Mouse (Mus musculus): ENCODE data around the gene Pbx4. TPM values are rescaled to one million over a fixed set of nuclear protein-coding genes. Genes with fewer than 3 reads are reported as not detected.

The Pbx4 gene
- polyA plus RNA-seq, 1 experiment from 2014 or later = 10.1 TPM

GRCm38 (mm10) chr8:69890813-69891241, 58.5 kb downstream of the Pbx4 start:
- H3K9ac ChIP-seq = no peak overlapping the region
- no peak overlapping the region for H3K4me3 ChIP-seq
- H3K27ac ChIP-seq = no peak overlapping the region
- no peaks in the 10 kb centered on the region for H3K9me3 ChIP-seq
- no peak for ATAC-seq (ENCODE audit: borderline replicate concordance, extremely low read depth, low FRiP score, low TSS enrichment)
- 39% methylated on average over 19 of the region's 19 CpGs for WGBS
- H3K36me3 ChIP-seq = 0 out of 2 replicates have a peak, but pooled peaks cover 5% of the 10 kb centered on the region
- H3K27me3 ChIP-seq = peaks cover 54% of the 10 kb centered on the region
- H3K4me1 ChIP-seq = peaks cover 37% of the 10 kb centered on the region
- no peak overlapping the region for H3K4me2 ChIP-seq

DNA sequence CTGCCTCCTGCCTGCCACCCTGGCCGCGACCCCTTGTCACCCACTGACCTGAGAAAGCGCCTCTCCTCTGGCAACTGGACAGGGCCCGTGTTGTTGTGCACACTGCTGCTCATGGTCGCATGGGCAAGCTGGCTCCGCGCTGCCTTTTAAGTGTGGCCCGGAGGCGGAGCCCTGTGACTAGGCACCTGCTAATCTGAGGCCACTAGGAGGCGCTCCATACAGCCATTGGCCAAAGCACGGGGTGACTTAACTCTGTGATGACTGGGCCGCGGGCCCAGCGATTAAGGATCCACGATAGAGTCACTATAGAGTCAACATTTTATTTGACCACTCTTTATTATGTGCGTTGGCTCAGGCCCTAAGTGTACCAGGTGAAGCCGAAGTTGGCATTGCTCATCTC, 61.6 kb downstream of the Pbx4 start:
- H3K36me3 ChIP-seq = 0 out of 2 replicates have a peak, but pooled peaks cover 5% of the 10 kb centered on the region

DNA sequence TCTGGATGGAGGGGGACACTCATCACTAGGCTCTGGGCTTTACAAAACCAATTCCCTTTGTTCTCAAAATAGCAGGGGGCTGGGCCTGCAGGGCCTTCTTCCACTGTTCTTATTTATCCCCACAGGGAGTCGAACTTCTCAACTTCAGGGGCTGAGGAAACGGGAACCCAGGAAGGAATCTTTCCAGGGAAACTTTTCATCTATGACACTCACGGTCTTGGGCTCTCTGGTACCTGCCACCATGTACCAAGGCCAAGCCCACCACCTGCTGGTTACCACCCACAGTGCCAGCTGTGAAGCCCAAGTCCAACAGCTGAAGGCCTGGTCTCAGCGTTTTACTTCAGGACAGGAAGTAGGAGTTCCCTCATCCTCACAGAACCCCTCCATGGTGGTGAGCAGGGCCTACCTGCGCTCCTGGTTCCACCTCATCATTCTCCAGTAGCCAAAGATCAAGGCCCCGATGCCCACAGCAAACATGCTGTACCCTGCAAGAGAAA, 62.6 kb downstream of the Pbx4 start:
- Histone ChIP-seq H3K4me2 (no peak overlapping the region), H3K27me3 (peaks cover 13% of the 10 kb centered on the region), H3K4me1 (peaks cover 14% of the 10 kb centered on the region), H3K36me3 (0 out of 2 replicates have a peak, but pooled peaks cover 5% of the 10 kb centered on the region), H3K9ac (no peak overlapping the region), H3K9me3 (no peaks in the 10 kb centered on the region), H3K27ac (no peak overlapping the region), H3K4me3 (no peak overlapping the region)
- no peak for ATAC-seq (ENCODE audit: borderline replicate concordance, extremely low read depth, low FRiP score, low TSS enrichment)
- WGBS = 68% methylated on average over 6 of the region's 6 CpGs

More for the DNA sequence above, 61.6 kb downstream of the Pbx4 start:
- Histone ChIP-seq H3K27ac (no peak overlapping the region), H3K9ac (no peak overlapping the region), H3K4me3 (no peak overlapping the region), H3K27me3 (peaks cover 23% of the 10 kb centered on the region), H3K9me3 (no peaks in the 10 kb centered on the region), H3K4me2 (no peak overlapping the region), H3K4me1 (peaks cover 22% of the 10 kb centered on the region)
- 0 out of 2 replicates have a peak, but pooled peaks have one; percentile 32 for ATAC-seq (ENCODE audit: borderline replicate concordance, extremely low read depth, low FRiP score, low TSS enrichment)
- 35% methylated on average over 17 of the region's 17 CpGs for WGBS

DNA sequence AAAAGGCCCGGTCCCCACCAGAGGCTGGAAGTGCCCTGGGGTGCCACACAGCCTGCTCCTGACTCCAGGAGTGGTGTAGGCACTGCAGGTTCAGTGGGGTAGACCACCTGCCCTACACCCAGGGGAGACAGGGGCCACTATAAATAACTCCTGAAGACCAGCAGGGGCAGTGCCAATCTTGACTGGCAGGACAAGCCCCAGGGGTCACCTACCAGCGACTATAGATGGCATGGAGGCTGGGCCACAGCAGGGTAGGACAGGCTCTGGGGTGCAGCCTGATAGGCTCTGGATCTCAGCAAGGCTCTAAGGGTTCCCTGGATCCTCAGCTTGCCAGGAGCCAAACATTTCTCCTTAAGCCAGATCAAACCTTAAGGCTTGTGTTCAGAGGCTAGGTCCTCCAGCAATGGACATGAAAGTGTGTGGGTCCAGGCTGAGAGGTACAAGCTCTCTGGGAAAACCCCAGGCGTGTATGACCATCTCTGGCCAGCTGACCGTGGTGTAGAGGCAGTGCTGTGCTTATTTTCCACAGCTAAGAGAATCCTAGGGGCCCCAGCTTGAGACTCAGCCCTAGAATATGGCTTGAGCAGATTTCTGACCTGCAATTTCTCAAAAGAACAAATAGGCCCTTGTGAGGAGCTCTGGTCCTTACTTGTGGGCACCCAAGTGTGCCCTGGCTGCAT, 63.6 kb downstream of the Pbx4 start:
- H3K4me1 ChIP-seq = peaks cover 24% of the 10 kb centered on the region
- no peak overlapping the region for H3K9ac ChIP-seq
- no peak for ATAC-seq (ENCODE audit: borderline replicate concordance, extremely low read depth, low FRiP score, low TSS enrichment)
- no peak overlapping the region for H3K4me2 ChIP-seq
- no peak overlapping the region for H3K27ac ChIP-seq
- no peak overlapping the region for H3K4me3 ChIP-seq
- H3K36me3 ChIP-seq = 0 out of 2 replicates have a peak, but pooled peaks cover 5% of the 10 kb centered on the region
- H3K27me3 ChIP-seq = peaks cover 3% of the 10 kb centered on the region
- 75% methylated on average over 4 of the region's 4 CpGs for WGBS
- no peaks in the 10 kb centered on the region for H3K9me3 ChIP-seq

DNA sequence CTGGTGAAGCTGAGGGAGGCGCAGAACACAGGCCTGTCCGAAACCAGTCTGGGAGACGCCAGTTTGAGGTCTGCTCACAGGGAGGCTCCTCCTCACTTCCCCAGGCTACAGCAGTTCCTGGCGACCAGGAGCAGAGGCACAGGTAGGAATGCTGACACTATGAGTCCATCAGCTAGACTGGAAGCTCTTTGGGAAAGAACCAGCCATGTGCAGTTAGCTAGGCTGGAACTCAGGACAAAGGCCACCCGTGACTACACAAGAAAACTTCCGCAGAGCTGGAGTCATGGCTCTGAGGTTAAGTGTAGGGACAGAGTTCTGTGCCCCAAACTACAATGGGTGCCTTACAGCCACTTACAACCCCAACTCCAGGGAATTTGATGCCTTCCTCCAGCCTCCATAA, 65.6 kb downstream of the Pbx4 start:
- Histone ChIP-seq H3K36me3 (0 out of 2 replicates have a peak, but pooled peaks cover 4% of the 10 kb centered on the region), H3K4me2 (no peak overlapping the region), H3K9ac (no peak overlapping the region), H3K27ac (no peak overlapping the region), H3K4me1 (peaks cover 36% of the 10 kb centered on the region), H3K4me3 (no peak overlapping the region), H3K9me3 (no peaks in the 10 kb centered on the region), H3K27me3 (no peaks in the 10 kb centered on the region)
- 85% methylated on average over 6 of the region's 6 CpGs for WGBS
- no peak for ATAC-seq (ENCODE audit: borderline replicate concordance, extremely low read depth, low FRiP score, low TSS enrichment)

DNA sequence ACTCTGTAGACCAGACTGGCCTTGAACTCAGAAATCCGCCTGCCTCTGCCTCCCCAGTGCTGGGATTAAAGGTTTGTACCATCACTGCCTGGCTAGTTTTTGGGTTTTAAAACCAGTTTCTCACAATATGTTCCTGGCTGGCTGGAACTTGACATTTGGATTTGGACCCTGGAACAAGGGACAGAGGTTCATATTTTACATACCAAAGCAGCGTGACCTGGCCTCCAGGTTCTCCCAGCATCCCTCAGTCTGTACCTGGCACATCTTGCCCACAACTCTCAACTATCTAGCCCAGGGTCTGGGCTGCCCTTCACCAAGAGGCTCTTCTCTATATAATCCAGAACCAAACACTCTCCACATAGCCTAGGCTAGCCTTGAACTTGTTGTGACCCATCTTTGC, 67.6 kb downstream of the Pbx4 start:
- H3K27me3 ChIP-seq = no peaks in the 10 kb centered on the region
- no peak overlapping the region for H3K9ac ChIP-seq
- no peak for ATAC-seq (ENCODE audit: borderline replicate concordance, extremely low read depth, low FRiP score, low TSS enrichment)
- no peak overlapping the region for H3K27ac ChIP-seq
- whole genome bisulfite sequencing = 93% methylated on average over 2 of the region's 2 CpGs
- no peaks in the 10 kb centered on the region for H3K9me3 ChIP-seq
- H3K4me3 ChIP-seq = no peak overlapping the region
- peaks cover 35% of the 10 kb centered on the region for H3K4me1 ChIP-seq
- H3K4me2 ChIP-seq = peak overlapping the region; percentile 95; the same call in 1 of the 2 replicates
- no peaks in the 10 kb centered on the region for H3K36me3 ChIP-seq

- no peak for ATAC-seq (ENCODE audit: borderline replicate concordance, extremely low read depth, low FRiP score, low TSS enrichment)
- peak overlapping the region; percentile 95 for H3K4me2 ChIP-seq
- peak overlapping the region; percentile 71 for H3K9ac ChIP-seq
- 16% methylated on average over 12 of the region's 12 CpGs for WGBS
- H3K36me3 ChIP-seq = no peaks in the 10 kb centered on the region
- H3K9me3 ChIP-seq = no peaks in the 10 kb centered on the region
- H3K27ac ChIP-seq = peak overlapping the region; percentile 90
- H3K4me1 ChIP-seq = peaks cover 31% of the 10 kb centered on the region
- H3K4me3 ChIP-seq = peak overlapping the region; percentile 72
- no peaks in the 10 kb centered on the region for H3K27me3 ChIP-seq
Measured at GRCm38 (mm10) chr8:69900895-69901451, 68.7 kb downstream of the Pbx4 start.

DNA sequence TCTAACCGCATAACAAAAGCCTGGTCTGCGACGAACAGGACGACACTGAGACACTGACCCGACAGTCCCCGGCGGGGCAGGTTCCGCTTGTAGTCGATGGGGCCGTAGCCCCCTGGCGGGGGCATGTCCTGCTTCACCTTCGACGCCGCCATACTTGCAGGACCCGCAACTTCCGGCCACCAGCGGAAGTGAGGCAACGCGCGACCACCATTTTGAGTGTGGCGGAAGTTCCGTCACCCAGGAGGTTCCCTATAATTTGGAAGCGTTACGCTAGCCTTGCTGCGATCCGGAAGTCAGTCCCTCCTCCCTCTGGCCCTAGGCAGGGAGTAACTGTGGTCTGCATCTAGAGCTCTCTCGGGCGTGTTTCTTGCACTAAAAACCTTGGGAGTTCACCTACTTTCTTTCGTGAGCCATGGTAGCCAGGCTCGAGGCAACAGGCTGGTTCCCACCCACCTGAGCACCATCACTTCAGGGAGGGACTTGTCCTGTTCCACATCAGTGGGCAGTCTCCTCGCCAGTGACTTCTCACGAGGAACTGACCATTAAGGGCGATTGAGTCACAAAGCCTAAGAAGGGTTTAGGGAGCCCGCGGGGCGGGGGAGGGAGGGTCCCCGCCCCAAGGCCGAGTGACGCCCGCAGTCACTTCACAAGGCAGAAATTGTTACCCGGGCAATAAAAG, 69.3 kb downstream of the Pbx4 start:
- Histone ChIP-seq H3K4me3 (peak overlapping the region; percentile 72), H3K36me3 (no peaks in the 10 kb centered on the region), H3K9me3 (no peaks in the 10 kb centered on the region), H3K9ac (peak overlapping the region; percentile 71), H3K27ac (peak overlapping the region; percentile 90), H3K4me1 (peaks cover 31% of the 10 kb centered on the region), H3K27me3 (no peaks in the 10 kb centered on the region), H3K4me2 (peak overlapping the region; percentile 95)
- ATAC-seq (ENCODE audit: borderline replicate concordance, extremely low read depth, low FRiP score, low TSS enrichment) = peak; percentile 82
- WGBS = 2% methylated on average over 41 of the region's 41 CpGs

GRCm38 (mm10) chr8:69902163-69903062, 70.1 kb downstream of the Pbx4 start, which contains the start of the genes Tssk6, Ndufa13 and Yjefn3:
TSS of gene Tssk6 (plus strand) at chr8:69902184.
TSS of gene Ndufa13 (minus strand) at chr8:69902558.
TSS of gene Yjefn3 (minus strand) at chr8:69902712.
- Histone ChIP-seq H3K4me3 (peak within 1 kb of the TSS; percentile 72), H3K9ac (peak within 1 kb of the TSS; percentile 71), H3K4me2 (peak within 1 kb of the TSS; percentile 95), H3K27me3 (no peaks in the 10 kb centered on the region), H3K36me3 (no peaks in the 10 kb centered on the region), H3K27ac (peak within 1 kb of the TSS; percentile 90), H3K4me1 (peaks cover 31% of the 10 kb centered on the region), H3K9me3 (no peaks in the 10 kb centered on the region)
- peak; percentile 15 for ATAC-seq (ENCODE audit: borderline replicate concordance, extremely low read depth, low FRiP score, low TSS enrichment)
- WGBS = 5% methylated on average over 89 of the region's 89 CpGs

- Histone ChIP-seq H3K27me3 (no peaks in the 10 kb centered on the region), H3K9me3 (no peaks in the 10 kb centered on the region), H3K27ac (peak overlapping the region; percentile 90), H3K36me3 (peaks cover 5% of the 10 kb centered on the region; the same call in 1 of the 2 replicates), H3K9ac (peak overlapping the region; percentile 69), H3K4me3 (peak overlapping the region; percentile 72), H3K4me2 (peak overlapping the region; percentile 95), H3K4me1 (peaks cover 30% of the 10 kb centered on the region)
- under 1% methylated on average over 45 of the region's 45 CpGs for WGBS
- peak; percentile 86 for ATAC-seq (ENCODE audit: borderline replicate concordance, extremely low read depth, low FRiP score, low TSS enrichment)
Measured at GRCm38 (mm10) chr8:69903063-69903542, 70.8 kb downstream of the Pbx4 start.

DNA sequence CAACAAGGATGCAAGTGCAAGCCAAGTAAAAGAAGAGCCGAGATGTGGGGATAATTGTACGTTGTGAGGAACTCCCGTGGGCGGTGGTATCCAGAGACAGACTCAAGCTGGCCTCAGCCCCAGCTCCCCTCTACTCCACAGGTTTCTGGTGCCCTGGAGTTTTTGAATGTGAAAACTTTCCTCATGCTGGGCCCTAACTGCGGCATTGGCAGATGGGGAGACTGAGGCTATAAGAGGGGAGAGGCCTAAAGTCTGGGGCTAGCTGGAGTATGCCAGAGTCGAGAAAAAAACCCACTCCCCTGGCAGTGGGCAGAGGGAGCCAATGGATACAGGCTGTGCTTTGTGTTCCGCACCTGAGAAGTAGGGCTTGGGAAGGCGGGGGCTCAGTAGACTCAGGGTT, 71.8 kb downstream of the Pbx4 start:
- Histone ChIP-seq H3K4me2 (peak overlapping the region; percentile 95; the same call in 1 of the 2 replicates), H3K9me3 (no peaks in the 10 kb centered on the region), H3K9ac (no peak overlapping the region), H3K27me3 (no peaks in the 10 kb centered on the region), H3K36me3 (peaks cover 13% of the 10 kb centered on the region), H3K27ac (no peak overlapping the region), H3K4me3 (no peak overlapping the region), H3K4me1 (peaks cover 28% of the 10 kb centered on the region)
- ATAC-seq (ENCODE audit: borderline replicate concordance, extremely low read depth, low FRiP score, low TSS enrichment) = no peak
- WGBS = 75% methylated on average over 8 of the region's 8 CpGs
